Mouse (Mus musculus) MEL (cell line): ENCODE measurements around the gene Hist4h4. TPM values are rescaled to one million over a fixed set of nuclear protein-coding genes. Genes with fewer than 3 reads are reported as not detected.

Experiments used
- DNase-seq: peaks from one replicate; pipeline ENCODE4 v3.0.0; 2011; ENCODE audit warnings: low read depth, low spot score
- H3K27ac ChIP-seq: 2 replicates; pipeline ENCODE4 v1.5.1; 2012; ENCODE audit warnings: low read depth, mild to moderate bottlenecking, control low read depth, low read length, moderate library complexity; ENCODE audit not compliant: control insufficient read depth
- H3K27me3 ChIP-seq, 2 experiments: fragments of 150-350 bp in 1 of 2; sonication (generic) in 1 of 2; 2 replicates each; pipeline ENCODE4 v1.6.1; 2012; ENCODE audit warnings: low read length in 2 of 2, mild to moderate bottlenecking in 2 of 2, improper control_type of control experiment in 1 of 2, moderate library complexity in 1 of 2; ENCODE audit not compliant: insufficient read depth in 2 of 2, control insufficient read depth in 1 of 2
- H3K36me3 ChIP-seq, 2 experiments: 2 replicates each; pipeline ENCODE4 v1.6.1; 2012 to 2014; ENCODE audit warnings: low read length in 2 of 2, improper control_type of control experiment in 1 of 2, inconsistent platforms in 1 of 2, mild to moderate bottlenecking in 1 of 2; ENCODE audit not compliant: insufficient read depth in 2 of 2, control insufficient read depth in 1 of 2
- H3K4me1 ChIP-seq, 2 experiments: fragments of 150-350 bp in 1 of 2; sonication (generic) in 1 of 2; 2 replicates each; pipeline ENCODE4 v1.6.1; 2012; ENCODE audit warnings: low read length in 2 of 2, improper control_type of control experiment in 1 of 2, mild to moderate bottlenecking in 1 of 2; ENCODE audit not compliant: insufficient read depth in 2 of 2, control insufficient read depth in 1 of 2
- H3K4me3 ChIP-seq, 2 experiments: fragments of 150-350 bp in 1 of 2; sonication (generic) in 1 of 2; 2 replicates each; pipeline ENCODE4 v1.5.1; 2012; ENCODE audit warnings: low read depth in 2 of 2, low read length in 2 of 2, mild to moderate bottlenecking in 2 of 2, moderate library complexity in 2 of 2, control low read depth in 1 of 2, improper control_type of control experiment in 1 of 2; ENCODE audit not compliant: control insufficient read depth in 1 of 2, insufficient read depth in 1 of 2
- H3K79me2 ChIP-seq: 2 replicates; pipeline ENCODE4 v1.6.1; 2012; ENCODE audit warnings: mild to moderate bottlenecking, low read length, moderate library complexity; ENCODE audit not compliant: control insufficient read depth, poor library complexity, insufficient read depth
- H3K9ac ChIP-seq: 2 replicates; pipeline ENCODE4 v1.6.1; 2012; ENCODE audit warnings: low read depth, mild to moderate bottlenecking, control low read depth, low read length, moderate library complexity; ENCODE audit not compliant: control insufficient read depth, poor library complexity, severe bottlenecking
- H3K9me3 ChIP-seq: fragments of 150-350 bp; sonication (generic); replicated peaks from 2 replicates; pipeline ENCODE4 v1.6.1; 2012; ENCODE audit warnings: mild to moderate bottlenecking, low read length, improper control_type of control experiment, moderate library complexity; ENCODE audit not compliant: insufficient read depth
- CHD1 ChIP-seq: IDR thresholded peaks from 2 replicates; pipeline ENCODE4 v1.6.1; 2012; ENCODE audit warnings: low read depth, mild to moderate bottlenecking, inconsistent platforms, low read length, improper control_type of control experiment
- CTCF ChIP-seq, 3 experiments: IDR thresholded peaks in 2 of 3; conservative IDR thresholded peaks in 1 of 3; 2 replicates each; pipeline ENCODE4 v1.5.1; 2011 to 2012; ENCODE audit warnings: low read length in 3 of 3, low read depth in 2 of 3, mild to moderate bottlenecking in 2 of 3, improper control_type of control experiment in 1 of 3, inconsistent platforms in 1 of 3, mixed read lengths in 1 of 3, moderate library complexity in 1 of 3; ENCODE audit not compliant: control insufficient read depth in 1 of 3, insufficient read depth in 1 of 3, poor library complexity in 1 of 3, severe bottlenecking in 1 of 3
- ELF1 ChIP-seq: IDR thresholded peaks from 2 replicates; pipeline ENCODE4 v1.6.1; 2014; ENCODE audit warnings: low read depth, mild to moderate bottlenecking, inconsistent platforms, low read length, improper control_type of control experiment, moderate library complexity
- MAFK ChIP-seq: IDR thresholded peaks from 2 replicates; pipeline ENCODE4 v1.6.1; 2011; ENCODE audit warnings: low read depth, mild to moderate bottlenecking, low read length, improper control_type of control experiment, borderline replicate concordance
- MXI1 ChIP-seq: IDR thresholded peaks from 2 replicates; pipeline ENCODE4 v1.6.1; 2011; ENCODE audit warnings: mild to moderate bottlenecking, low read depth, low read length, improper control_type of control experiment
- NELFE ChIP-seq: IDR thresholded peaks from 2 replicates; pipeline ENCODE4 v1.6.1; 2011; ENCODE audit warnings: low read depth, low read length, improper control_type of control experiment
- USF1 ChIP-seq: IDR thresholded peaks from 2 replicates; pipeline ENCODE4 v1.6.1; 2014; ENCODE audit warnings: low read depth, mild to moderate bottlenecking, inconsistent platforms, low read length, improper control_type of control experiment, moderate library complexity
- ZKSCAN1 ChIP-seq: IDR thresholded peaks from 2 replicates; pipeline ENCODE4 v1.6.1; 2012; ENCODE audit warnings: low read depth, mild to moderate bottlenecking, inconsistent platforms, low read length, improper control_type of control experiment, moderate library complexity
- polyA plus RNA-seq, 2 experiments: library from polyadenylated mRNA; stranded (reverse) in 1 of 2; unstranded in 1 of 2; fragments of >175 nt in 1 of 2; fragments of >200 nt in 1 of 2; gene quantifications; 2 replicates each; pipeline versions ENCODE4 v1.2.1 to v1.2.4; 2012; ENCODE audit warnings: low replicate concordance in 2 of 2, low read depth in 1 of 2; ENCODE audit not compliant: insufficient read length in 2 of 2, insufficient read depth in 1 of 2, missing spikeins in 1 of 2
- total RNA-seq: library from RNA; depleted of rRNA; stranded (reverse); fragments of 300-350 nt; gene quantifications from 2 replicates; pipeline ENCODE4 v1.2.3, GENCODE M21; 2012; rRNA removed

The Hist4h4 gene
- total and polyA plus RNA-seq, 3 experiments: 1.1 to 306 TPM; not detected in 1

GRCm38 (mm10) chr6:136763912-136764311, 40.3 kb downstream of the Hist4h4 start:
- no peak for DNase-seq
- no peaks in the 10 kb centered on the region for H3K27me3 ChIP-seq
- H3K79me2 ChIP-seq: no peaks in the 10 kb centered on the region
- no peaks in the 10 kb centered on the region for H3K4me1 ChIP-seq
- no peak overlapping the region for H3K4me3 ChIP-seq
- H3K9ac ChIP-seq: no peak overlapping the region
- no peak overlapping the region for H3K27ac ChIP-seq
- no peaks in the 10 kb centered on the region for H3K36me3 ChIP-seq
- no peak for TF ChIP-seq MXI1
- TF ChIP-seq NELFE: no peak
- no peak for TF ChIP-seq ELF1
- TF ChIP-seq CHD1: no peak
- no peak for TF ChIP-seq MAFK
- no peak for TF ChIP-seq USF1
- TF ChIP-seq ZKSCAN1: no peak
- no peak for TF ChIP-seq CTCF (IDR thresholded peaks at IDR 0.05 in 2 of 3, conservative IDR thresholded peaks at IDR 0.05 in 1 of 3; ENCODE audit: control insufficient read depth in 1 of 3, insufficient read depth in 1 of 3, low read depth in 2 of 3, low read length in 3 of 3, poor library complexity in 1 of 3, severe bottlenecking in 1 of 3)
- TF ChIP-seq, all 39 proteins: peak for 0
- H3K9me3 ChIP-seq: no peaks in the 10 kb centered on the region

Other genes starting within 250 kb of the Hist4h4 start
- gene Plbd1, start 142.5 kb downstream of the Hist4h4 start, total RNA-seq: not detected in 2 replicates
- gene Plbd1, start 142.5 kb downstream of the Hist4h4 start, polyA plus RNA-seq: not detected
- not detected in 2 replicates for gene Gucy2c, start 22.6 kb downstream of the Hist4h4 start, total RNA-seq
- gene Gucy2c, start 22.6 kb downstream of the Hist4h4 start, polyA plus RNA-seq: not detected
- 111 and 142 TPM in 2 replicates for gene H2afj, start 3.8 kb upstream of the Hist4h4 start, total RNA-seq
- 100 to 1,000 TPM in 1 of 2 experiments, not detected in 1; 176 TPM for gene H2afj, start 3.8 kb upstream of the Hist4h4 start, polyA plus RNA-seq
- gene BC049715, start 23.2 kb upstream of the Hist4h4 start, total RNA-seq: 0.26 and 0.27 TPM in 2 replicates
- gene BC049715, start 23.2 kb upstream of the Hist4h4 start, polyA plus RNA-seq: 1 to 10 TPM in 1 of 2 experiments, not detected in 1; 1.2 TPM
- gene Wbp11, start 23.8 kb upstream of the Hist4h4 start, total RNA-seq: 43.5 and 58.0 TPM in 2 replicates
- 100 to 1,000 TPM; 294 to 411 TPM for gene Wbp11, start 23.8 kb upstream of the Hist4h4 start, polyA plus RNA-seq
- gene Smco3, start 31.0 kb upstream of the Hist4h4 start, total RNA-seq: not detected in 2 replicates
- not detected for gene Smco3, start 31.0 kb upstream of the Hist4h4 start, polyA plus RNA-seq
- 0.13 and 0.50 TPM in 2 replicates for gene Art4, start 53.3 kb upstream of the Hist4h4 start, total RNA-seq
- under 1 TPM in 1 of 2 experiments, not detected in 1; 0.60 TPM for gene Art4, start 53.3 kb upstream of the Hist4h4 start, polyA plus RNA-seq
- gene Mgp, start 71.4 kb upstream of the Hist4h4 start, total RNA-seq: not detected in 2 replicates
- gene Mgp, start 71.4 kb upstream of the Hist4h4 start, polyA plus RNA-seq: not detected
- gene Erp27, start 117.8 kb upstream of the Hist4h4 start, total RNA-seq: not detected in 2 replicates
- under 1 TPM in 1 of 2 experiments, not detected in 1; 0.39 TPM for gene Erp27, start 117.8 kb upstream of the Hist4h4 start, polyA plus RNA-seq
- not detected in 2 replicates for gene Pde6h, start 119.4 kb upstream of the Hist4h4 start, total RNA-seq
- gene Pde6h, start 119.4 kb upstream of the Hist4h4 start, polyA plus RNA-seq: under 1 TPM in 1 of 2 experiments, not detected in 1; 0.08 TPM
- 102 and 144 TPM in 2 replicates for gene Arhgdib, start 137.5 kb upstream of the Hist4h4 start, total RNA-seq
- 100 to 1,000 TPM; 346 to 408 TPM for gene Arhgdib, start 137.5 kb upstream of the Hist4h4 start, polyA plus RNA-seq